8 mouse cellular contexts compared by ENCODE assay signal in genomic region chr4:136206033-136206893, GRCm38 (mm10). TPM values are rescaled to one million over a fixed set of nuclear protein-coding genes. Genes with fewer than 3 reads are reported as not detected.
DNase-seq lines count a peak whose midpoint lies in the region; ATAC-seq lines count a peak whose summit lies in the region.

Asap3 (plus strand) TSS chr4:136206365.

- peak within 1 kb of the TSS; percentile 96 for H3K4me2 ChIP-seq in embryonic facial prominence, embryonic 14.5 days (ENCODE audit: low read depth, low read length)
- peak within 1 kb of the TSS; percentile 94 for H3K4me2 ChIP-seq in limb, embryonic 15.5 days

- H3K27me3 ChIP-seq in embryonic facial prominence, embryonic 14.5 days (replicated peaks; ENCODE audit: control insufficient read depth, insufficient read depth, low read length): no peaks in the 10 kb centered on the region
- H3K27me3 ChIP-seq in limb, embryonic 15.5 days: no peaks in the 10 kb centered on the region

- H3K4me1 ChIP-seq in embryonic facial prominence, embryonic 14.5 days (ENCODE audit: control insufficient read depth, insufficient read depth, low read length): peaks cover 13% of the 10 kb centered on the region; the same call in 1 of the 2 replicates
- H3K4me1 ChIP-seq in limb, embryonic 15.5 days: peaks cover 28% of the 10 kb centered on the region

- H3K4me3 ChIP-seq in embryonic facial prominence, embryonic 14.5 days (ENCODE audit: low read depth, low read length): peak within 1 kb of the TSS; percentile 68
- H3K4me3 ChIP-seq in limb, embryonic 15.5 days: peak within 1 kb of the TSS; percentile 70

- H3K9me3 ChIP-seq in embryonic facial prominence, embryonic 14.5 days (ENCODE audit: control insufficient read depth, low read length): no peaks in the 10 kb centered on the region
- no peaks in the 10 kb centered on the region for H3K9me3 ChIP-seq in limb, embryonic 15.5 days

- ATAC-seq in embryonic facial prominence, embryonic 14.5 days (ENCODE audit: low read depth): peak; percentile 93
- ATAC-seq in limb, embryonic 15.5 days (ENCODE audit: insufficient number of reproducible peaks, low FRiP score, low TSS enrichment, low read depth): peak; percentile 91

- DNase-seq in 3T3-L1 (ENCODE audit: low read depth, low spot score): peak; percentile 97
- DNase-seq in adrenal gland, postnatal 4 days (ENCODE audit: low spot score in 2 of 2): peak; percentile 83 to 95
- DNase-seq in embryonic facial prominence, embryonic 14.5 days (ENCODE audit: low spot score): peak; percentile 99
- DNase-seq in heart, adult 8-10 months (ENCODE audit: low spot score): peak; percentile 94
- peak; percentile 97 for DNase-seq in kidney, adult 9 months
- peak; percentile 29 to 30 for DNase-seq in monocyte, adult 2 months (ENCODE audit: low read depth in 1 of 2, low spot score in 2 of 2)
- peak; percentile 87 to 91 for DNase-seq in spleen, postnatal 36 days (ENCODE audit: low spot score in 2 of 2)

- peak within 1 kb of the TSS; percentile 81 for H3K9ac ChIP-seq in embryonic facial prominence, embryonic 14.5 days (ENCODE audit: low read depth, low read length)
- H3K9ac ChIP-seq in limb, embryonic 15.5 days: peak within 1 kb of the TSS; percentile 65

- WGBS in embryonic facial prominence, embryonic 14.5 days: 1% methylated on average over 28 of the region's 54 CpGs
- 1% methylated on average over 46 of the region's 54 CpGs for WGBS in limb, embryonic 15.5 days

- no peaks in the 10 kb centered on the region for H3K36me3 ChIP-seq in embryonic facial prominence, embryonic 14.5 days (ENCODE audit: control insufficient read depth, insufficient read depth, low read length)
- H3K36me3 ChIP-seq in limb, embryonic 15.5 days: peaks cover 8% of the 10 kb centered on the region; the same call in 1 of the 2 replicates

- peak within 1 kb of the TSS; percentile 85 for H3K27ac ChIP-seq in embryonic facial prominence, embryonic 14.5 days (replicated peaks; ENCODE audit: low read depth, low read length)
- H3K27ac ChIP-seq in limb, embryonic 15.5 days: peak within 1 kb of the TSS; percentile 90

RNA-seq across cellular contexts. Expression of gene Asap3, which starts in this region (rescaled TPM):
- total RNA-seq in adrenal gland, postnatal 4 days (2021): 1 to 10 TPM; 6.0 to 6.1 TPM
- 8.1 and 11.3 TPM in 2 replicates for polyA plus RNA-seq in embryonic facial prominence, embryonic 14.5 days (2014; fragmentation: Nextera tagmentation; extraction: Ambion mirVana)
- total RNA-seq in heart, adult 8-10 months (2022): 10 to 100 TPM in 1 of 4 experiments, 1 to 10 TPM in 3; 6.8 to 12.6 (median 9.1) TPM
- 15.4 and 19.0 TPM in 2 replicates for polyA plus RNA-seq in limb, embryonic 15.5 days (2015; fragmentation: Nextera tagmentation; extraction: Ambion mirVana)

Comparison
In these comparisons a context has a peak if more than half of its experiments do, and no peak if none do; other contexts are left out.
1. Peak in every context shown above with its lines: DNase-seq, ATAC-seq, H3K4me3 ChIP-seq and H3K27ac ChIP-seq.
2. DNase-seq: peak in every context shown above with its lines; median percentile 99 in embryonic facial prominence, embryonic 14.5 days; 97 in 3T3-L1; 97 in kidney, adult 9 months; 94 in heart, adult 8-10 months; 89 in adrenal gland, postnatal 4 days; 89 in spleen, postnatal 36 days; 30 in monocyte, adult 2 months.